Mouse (Mus musculus): ENCODE results near the gene Tnfrsf8.

The Tnfrsf8 gene

DNA sequence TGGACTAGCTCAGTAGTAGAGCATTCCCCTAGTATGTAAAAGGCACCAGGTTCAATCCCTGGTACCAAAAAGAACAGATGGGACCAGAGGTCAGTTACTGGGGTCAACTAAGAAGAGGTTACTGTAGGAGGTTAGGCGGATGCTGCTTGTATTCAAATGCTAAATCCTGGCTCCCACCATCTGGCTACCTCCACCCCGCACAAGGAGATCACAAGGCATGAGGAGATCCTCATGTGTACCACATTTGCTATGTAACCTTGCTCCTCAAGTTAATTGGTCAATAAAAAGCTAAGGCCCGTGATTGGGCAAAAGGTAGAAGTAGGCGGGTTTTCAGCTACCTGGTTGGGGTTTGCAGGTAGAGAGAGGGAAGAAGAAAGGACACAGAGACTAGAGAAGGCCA, 43.3 kb downstream of the Tnfrsf8 start:
- DNase-seq (ENCODE audit: low read depth in 2 of 2, low spot score in 2 of 2), result no peak

GRCm38 (mm10) chr4:145270136-145270535, 44.8 kb downstream of the Tnfrsf8 start:
- DNase-seq (ENCODE audit: low read depth in 2 of 2, low spot score in 2 of 2), result no peak

- DNase-seq (ENCODE audit: low read depth in 2 of 2, low spot score in 2 of 2), result no peak
These were observed 47.3 kb downstream of the Tnfrsf8 start for GRCm38 (mm10) chr4:145267631-145268110.

DNA sequence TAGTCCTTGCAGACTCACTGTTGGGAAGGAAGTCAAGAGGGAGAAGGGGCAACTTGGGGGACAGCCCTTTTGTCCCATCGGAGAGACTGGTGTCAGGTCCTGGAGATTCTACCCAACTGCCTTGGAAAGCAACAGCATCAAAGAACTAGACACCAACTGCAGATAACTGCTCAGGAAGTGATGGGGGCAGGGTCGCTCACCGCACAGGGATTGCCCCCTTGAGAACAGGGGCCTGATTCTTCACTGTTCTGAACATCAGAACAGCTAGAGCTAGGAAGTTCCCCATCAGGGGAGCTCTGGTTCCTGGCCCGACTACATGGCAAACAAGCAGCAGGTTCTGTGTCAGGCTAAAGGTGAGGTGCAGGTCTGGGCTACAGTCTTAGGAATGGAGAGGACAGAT, 48.5 kb downstream of the Tnfrsf8 start:
- DNase-seq (ENCODE audit: low read depth in 2 of 2, low spot score in 2 of 2), result no peak

GRCm38 (mm10) chr4:145264761-145265160, 50.2 kb downstream of the Tnfrsf8 start:
- no peak for DNase-seq (ENCODE audit: low read depth in 2 of 2, low spot score in 2 of 2)

- DNase-seq (ENCODE audit: low read depth in 2 of 2, low spot score in 2 of 2), result no peak
These were observed 51.4 kb downstream of the Tnfrsf8 start for GRCm38 (mm10) chr4:145263583-145263982.

DNA sequence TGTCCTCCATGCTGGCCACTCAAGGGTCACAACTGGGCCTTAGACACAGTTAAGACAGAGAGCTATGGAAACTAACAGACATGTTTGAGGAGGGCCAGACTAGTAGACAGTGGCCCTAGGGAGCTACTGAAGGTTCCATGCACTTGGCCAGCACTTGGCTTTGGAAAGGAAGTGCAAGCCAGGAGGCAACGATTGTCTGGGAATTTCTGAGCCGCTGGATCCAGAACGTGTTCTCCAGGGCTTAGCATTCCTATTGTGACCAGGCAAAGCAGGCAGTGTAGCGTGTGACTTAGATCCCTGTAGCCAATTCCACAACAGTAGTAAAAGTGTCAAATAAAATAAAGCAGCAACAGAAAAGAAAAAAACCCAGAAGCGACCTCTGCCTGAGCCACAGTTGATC, 54.2 kb downstream of the Tnfrsf8 start:
- DNase-seq (ENCODE audit: low read depth in 2 of 2, low spot score in 2 of 2), result no peak

GRCm38 (mm10) chr4:145257751-145258434, 57.1 kb downstream of the Tnfrsf8 start:
- DNase-seq (ENCODE audit: low read depth in 2 of 2, low spot score in 2 of 2), result no peak

DNA sequence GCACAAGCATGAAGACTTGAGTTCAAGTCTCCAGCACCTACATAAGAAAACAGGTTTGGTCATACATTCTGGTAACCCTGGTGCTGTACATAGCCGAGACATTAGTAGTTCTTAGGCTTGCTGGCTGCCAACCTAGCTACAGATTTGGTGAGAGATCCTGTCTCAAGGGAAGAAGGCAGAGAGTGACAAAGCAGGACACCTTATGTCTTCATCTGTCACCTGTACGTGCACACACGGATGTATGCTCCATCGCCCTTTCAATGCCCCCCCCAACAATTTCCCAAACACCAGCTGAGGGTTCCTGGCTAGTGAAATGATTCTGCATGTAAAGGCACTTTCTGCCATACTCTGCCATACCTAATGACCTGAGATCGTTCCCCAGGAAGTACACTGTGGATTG, 58.8 kb downstream of the Tnfrsf8 start:
- DNase-seq (ENCODE audit: low read depth in 2 of 2, low spot score in 2 of 2), result no peak

- peak; percentile 65 to 71 for DNase-seq (ENCODE audit: low read depth in 2 of 2, low spot score in 2 of 2)
These were observed 60.5 kb downstream of the Tnfrsf8 start for GRCm38 (mm10) chr4:145254418-145254817.

GRCm38 (mm10) chr4:145252611-145253010, 62.4 kb downstream of the Tnfrsf8 start:
- DNase-seq (ENCODE audit: low read depth in 2 of 2, low spot score in 2 of 2), result no peak

DNA sequence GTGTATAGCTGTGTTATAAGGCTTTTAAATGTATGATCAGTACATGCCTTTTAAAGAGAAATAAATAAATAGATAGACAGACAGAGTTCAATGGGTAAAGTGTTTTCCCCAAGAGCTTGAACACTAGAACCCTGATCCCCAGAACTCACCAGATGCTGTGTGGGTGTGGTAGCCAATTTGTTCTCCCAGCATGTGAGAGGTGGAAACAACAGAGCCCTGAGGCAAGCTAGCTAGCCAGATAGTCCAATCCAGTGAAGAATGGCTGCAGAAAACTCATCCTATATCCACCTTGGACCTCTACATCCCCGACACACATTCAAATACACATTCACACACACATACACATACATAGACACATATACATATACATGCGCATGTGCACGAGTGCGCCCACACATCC, 63.4 kb downstream of the Tnfrsf8 start:
- DNase-seq (ENCODE audit: low read depth in 2 of 2, low spot score in 2 of 2), result no peak

DNA sequence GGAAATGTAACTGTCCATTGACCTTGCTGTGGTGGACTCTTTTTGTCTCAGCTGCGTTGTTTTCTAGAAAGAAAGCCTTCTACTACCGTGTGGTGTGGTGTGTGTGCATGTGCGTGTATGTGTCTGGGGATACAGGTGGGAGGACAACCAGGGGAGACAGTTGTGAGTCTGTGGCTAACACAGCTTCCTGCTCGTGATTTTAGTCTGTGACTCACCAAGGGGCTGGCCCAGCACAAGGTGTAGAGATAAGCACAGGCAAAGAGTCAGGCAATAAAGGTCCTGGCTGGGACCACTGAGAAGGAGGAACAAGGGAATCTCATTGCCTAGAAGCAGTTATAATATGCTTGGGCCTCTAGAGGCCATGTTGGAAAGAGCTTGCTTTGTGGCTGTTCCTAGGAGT, 65.0 kb downstream of the Tnfrsf8 start:
- DNase-seq (ENCODE audit: low read depth in 2 of 2, low spot score in 2 of 2), result peak; percentile 36 to 46

DNA sequence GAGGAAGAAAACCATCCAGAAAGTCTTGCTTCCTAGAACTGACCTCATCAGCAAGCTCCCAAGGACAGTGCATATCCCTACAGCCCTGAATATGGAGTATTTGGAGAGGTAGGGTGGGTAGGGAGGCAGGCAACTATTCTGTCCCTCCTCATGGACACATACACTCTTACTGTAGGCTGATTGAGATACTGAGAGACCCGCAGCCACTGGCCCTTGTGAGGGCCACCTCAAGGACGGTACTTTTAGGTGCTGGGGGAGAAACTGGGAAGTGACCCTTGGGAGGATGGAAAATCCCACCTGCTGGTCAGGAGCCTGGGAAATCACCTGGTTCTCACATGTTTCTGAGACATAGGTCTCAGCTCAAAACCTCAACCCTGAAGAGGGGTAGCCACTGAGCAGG, 67.4 kb downstream of the Tnfrsf8 start:
- no peak for DNase-seq (ENCODE audit: low read depth in 2 of 2, low spot score in 2 of 2)

DNA sequence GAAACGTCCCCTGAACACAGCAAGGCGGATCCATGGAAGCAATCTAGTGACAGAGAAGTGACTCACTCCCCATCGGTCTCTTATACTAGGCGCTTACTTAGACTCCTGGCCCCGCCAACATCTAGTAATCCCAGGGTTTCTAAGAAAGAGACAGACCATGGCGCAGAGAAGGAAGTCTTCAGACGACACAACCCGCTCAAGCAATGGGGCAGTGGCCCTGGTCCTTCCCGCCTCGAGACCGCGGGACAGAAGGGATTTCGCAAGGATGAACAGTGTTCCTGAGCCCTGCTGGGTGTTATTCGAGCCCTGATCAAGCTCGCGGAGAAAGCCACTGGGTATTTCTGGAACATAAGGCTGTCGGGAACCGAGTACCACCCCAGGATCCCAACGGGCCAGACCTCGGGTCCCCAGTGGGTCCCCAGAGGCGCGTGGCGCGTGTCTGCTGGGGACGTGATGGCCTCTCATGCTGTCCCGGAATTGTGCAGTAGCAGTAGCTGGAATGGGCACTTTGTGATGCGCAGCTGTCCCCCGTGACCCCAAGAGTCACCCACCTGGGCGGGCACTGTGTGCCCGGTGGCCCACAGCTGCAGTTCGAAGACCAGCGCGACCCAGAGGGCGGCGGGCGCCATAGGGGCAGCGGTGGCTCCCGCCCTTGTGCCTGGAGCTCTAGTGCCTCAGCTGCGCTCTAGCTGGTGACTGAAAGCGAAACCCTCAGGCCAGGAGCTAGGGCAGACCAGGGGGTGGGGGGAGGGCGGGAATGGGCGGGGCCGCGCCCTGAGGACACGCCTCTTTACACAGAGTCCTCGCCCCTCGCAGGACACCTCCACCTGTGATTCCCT, 68.6 kb downstream of the Tnfrsf8 start, which contains the start of gene Tnfrsf1b:
Gene Tnfrsf1b (minus strand): TSS at position 698 of the 839 bp plus-strand sequence.
- peak; percentile 33 to 47 for DNase-seq (ENCODE audit: low read depth in 2 of 2, low spot score in 2 of 2)

DNA sequence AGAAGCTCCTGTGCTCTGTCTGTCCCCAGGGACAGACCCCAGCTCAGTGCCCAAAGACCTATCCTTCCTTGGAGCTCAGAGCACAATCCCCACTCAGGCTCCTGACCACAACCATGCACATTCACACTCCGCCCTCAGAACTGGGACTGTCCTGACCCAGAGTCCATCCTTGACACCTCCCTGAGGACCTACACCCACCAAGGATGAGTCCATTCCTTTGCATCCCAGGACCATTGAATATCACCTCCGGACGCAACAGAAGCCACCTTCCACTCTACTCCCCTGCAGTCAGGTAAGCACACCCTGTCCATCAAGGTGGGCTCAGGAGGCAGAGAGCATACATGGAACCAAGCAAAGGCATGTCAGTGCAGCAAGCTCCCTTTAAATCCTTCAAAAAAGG, 69.4 kb downstream of the Tnfrsf8 start:
- no peak for DNase-seq (ENCODE audit: low read depth in 2 of 2, low spot score in 2 of 2)

GRCm38 (mm10) chr4:145244676-145245075, 70.3 kb downstream of the Tnfrsf8 start:
- no peak for DNase-seq (ENCODE audit: low read depth in 2 of 2, low spot score in 2 of 2)

DNA sequence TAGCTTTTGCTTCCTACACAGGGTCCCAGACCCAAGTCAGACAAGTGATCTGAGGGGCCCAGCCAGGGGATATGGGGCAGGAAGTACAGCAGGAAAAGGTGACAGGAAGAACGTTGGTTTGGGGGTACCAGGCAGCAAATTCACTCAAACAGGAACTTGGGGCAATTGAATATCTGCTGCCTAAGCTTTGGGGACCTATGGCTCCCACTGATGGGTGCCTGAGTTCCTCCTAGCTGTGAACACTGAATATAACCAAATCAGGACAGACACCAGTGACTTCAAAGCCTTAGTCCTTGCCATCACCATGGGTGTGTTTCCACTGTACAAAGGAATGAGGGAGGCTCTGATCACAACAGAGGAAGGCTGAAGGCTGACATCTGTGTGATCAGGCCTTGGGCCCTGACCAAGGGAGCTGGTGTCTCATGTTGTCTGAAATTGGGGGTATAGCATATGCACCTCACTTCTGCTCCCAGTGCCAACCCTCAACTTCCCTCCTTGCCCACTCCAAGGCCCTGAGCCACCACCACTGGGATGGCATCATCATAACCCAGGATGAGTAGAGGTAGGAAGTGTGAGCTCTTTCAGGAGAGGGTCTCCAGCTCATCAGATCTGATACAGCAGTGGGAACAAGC, 72.1 kb downstream of the Tnfrsf8 start:
- no peak for DNase-seq (ENCODE audit: low read depth in 2 of 2, low spot score in 2 of 2)

DNA sequence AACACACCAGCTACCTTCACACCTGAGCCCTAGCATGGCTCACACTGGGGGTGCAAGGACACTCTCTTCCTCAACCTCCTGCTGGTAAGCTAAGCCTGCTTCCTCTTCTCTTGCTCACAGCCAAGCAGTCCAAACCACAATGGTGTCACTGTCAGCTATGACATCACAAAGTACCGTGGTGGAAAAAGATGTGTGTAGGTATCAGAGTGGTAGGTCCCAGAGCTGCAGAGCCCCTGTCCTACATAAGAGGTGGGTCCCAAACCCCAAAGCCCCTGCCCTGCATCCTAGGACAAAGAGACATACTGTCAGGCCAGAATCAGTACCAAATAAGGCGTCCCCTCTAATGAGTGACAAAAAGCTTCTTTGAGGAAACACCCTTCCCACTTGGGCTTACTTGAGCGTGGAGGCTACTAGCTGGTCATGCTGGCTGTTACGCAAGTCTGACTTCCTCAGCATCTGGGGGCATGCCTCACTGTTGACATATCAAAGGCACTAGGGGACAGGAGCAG, 74.2 kb downstream of the Tnfrsf8 start:
- DNase-seq (ENCODE audit: low read depth in 2 of 2, low spot score in 2 of 2), result peak; percentile 55 to 69

DNA sequence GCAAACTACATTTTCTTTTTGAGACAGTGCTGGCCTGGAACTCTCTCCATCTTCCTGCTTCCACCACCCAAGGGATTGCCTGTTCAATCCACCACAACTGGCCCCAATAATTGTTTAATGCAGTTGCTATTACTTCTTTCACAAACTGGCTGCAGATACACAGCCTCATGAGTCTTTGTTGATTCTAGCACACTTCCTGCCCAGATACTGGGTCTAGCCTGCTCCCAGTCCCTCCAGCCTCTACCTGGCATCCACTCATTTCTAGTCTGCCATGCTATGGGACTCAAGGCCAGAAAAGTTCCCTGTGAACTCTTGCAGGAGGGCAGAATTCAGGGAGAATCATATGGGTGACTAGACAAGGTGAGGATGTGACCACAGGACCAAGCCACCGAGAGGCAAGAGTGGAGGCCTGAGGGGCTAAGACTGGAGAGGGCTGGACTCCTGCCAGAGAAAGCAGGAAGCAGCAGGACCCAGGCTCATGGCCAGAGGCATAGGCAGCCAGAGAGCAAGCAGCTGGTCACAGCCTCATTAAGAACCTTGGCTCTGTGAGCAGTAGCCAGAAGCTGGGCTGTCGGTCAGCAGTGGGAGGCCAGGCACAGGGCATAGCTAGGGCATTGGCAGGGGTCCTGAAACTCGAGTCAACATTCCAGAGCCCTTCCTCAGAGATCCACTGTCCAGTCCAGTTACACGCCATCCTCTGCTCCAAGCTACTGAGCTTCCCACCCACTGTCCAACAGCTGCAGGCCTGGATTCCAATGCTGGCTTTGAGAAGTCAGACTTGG, 75.7 kb downstream of the Tnfrsf8 start:
- DNase-seq (ENCODE audit: low read depth in 2 of 2, low spot score in 2 of 2), result no peak

DNA sequence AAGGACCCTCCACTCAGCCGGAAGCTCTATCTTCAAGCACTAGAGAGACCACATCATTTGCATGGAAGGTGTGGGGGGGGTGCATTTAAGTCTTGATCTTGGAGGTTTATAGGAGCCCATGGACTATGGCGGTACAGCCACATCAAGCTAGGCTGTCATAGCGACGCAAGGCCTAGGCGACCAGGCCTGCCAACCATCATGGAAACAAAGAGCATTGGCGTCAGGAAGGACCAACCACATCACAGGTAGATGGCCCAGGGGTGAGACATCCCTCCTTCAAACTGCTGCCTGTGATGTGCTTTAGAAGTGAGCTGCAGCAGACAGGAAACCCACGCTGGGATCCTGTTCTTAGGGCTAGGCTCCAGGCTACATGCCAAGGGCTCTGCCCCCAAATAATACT, 78.9 kb downstream of the Tnfrsf8 start:
- DNase-seq (ENCODE audit: low read depth in 2 of 2, low spot score in 2 of 2), result peak; percentile 69 to 73

All from CD8-positive naive resting alpha-beta T cell, adult 2 months (primary cell).